Mouse (Mus musculus) embryonic facial prominence, embryonic 10.5 days (tissue): Measurements from ENCODE around the gene Tyw1. TPM values are rescaled to one million over a fixed set of nuclear protein-coding genes. Genes with fewer than 3 reads are reported as not detected.

Experiments used
- DNase-seq: peaks from one replicate; pipeline ENCODE4 v3.0.0-alpha.2; 2017; ENCODE audit warnings: low spot score
- H3K27ac ChIP-seq: fragments of 300-500 bp; sonication (generic); replicated peaks from 2 replicates; pipeline ENCODE4 v1.5.1; 2016; ENCODE audit warnings: mild to moderate bottlenecking
- H3K27me3 ChIP-seq: fragments of 300-500 bp; sonication (generic); replicated peaks from 2 replicates; pipeline ENCODE4 v1.6.1; 2016; ENCODE audit warnings: low read depth, mild to moderate bottlenecking; ENCODE audit not compliant: poor library complexity, severe bottlenecking
- H3K36me3 ChIP-seq: fragments of 300-500 bp; sonication (generic); replicated peaks from 2 replicates; pipeline ENCODE4 v1.6.1; 2016; ENCODE audit warnings: mild to moderate bottlenecking, moderate library complexity
- H3K4me1 ChIP-seq: fragments of 300-500 bp; sonication (generic); 2 replicates; pipeline ENCODE4 v1.6.1; 2016
- H3K4me3 ChIP-seq: fragments of 300-500 bp; sonication (generic); 2 replicates; pipeline ENCODE4 v1.5.1; 2016; ENCODE audit warnings: mild to moderate bottlenecking, moderate library complexity
- H3K9me3 ChIP-seq: fragments of 300-500 bp; sonication (generic); 2 replicates; pipeline ENCODE4 v1.6.1; 2016; ENCODE audit warnings: mild to moderate bottlenecking
- WGBS: fragments of 180-500 bp; shearing (Covaris S2); methylation state at CpG from one replicate; pipeline ENCODE4 v1.1.7; 2016; 5-methylcytosine and 5-hydroxymethylcytosine counted together
- polyA plus RNA-seq: library from polyadenylated mRNA; unstranded; fragments of >200 nt; fragmentation: Nextera tagmentation; extraction: Ambion mirVana; gene quantifications from 2 replicates; pipeline ENCODE4 v1.2.1, GENCODE M21; 2016

Gene Tyw1
- polyA plus RNA-seq, 1 experiment from 2014 or later = 32.8 TPM

DNA sequence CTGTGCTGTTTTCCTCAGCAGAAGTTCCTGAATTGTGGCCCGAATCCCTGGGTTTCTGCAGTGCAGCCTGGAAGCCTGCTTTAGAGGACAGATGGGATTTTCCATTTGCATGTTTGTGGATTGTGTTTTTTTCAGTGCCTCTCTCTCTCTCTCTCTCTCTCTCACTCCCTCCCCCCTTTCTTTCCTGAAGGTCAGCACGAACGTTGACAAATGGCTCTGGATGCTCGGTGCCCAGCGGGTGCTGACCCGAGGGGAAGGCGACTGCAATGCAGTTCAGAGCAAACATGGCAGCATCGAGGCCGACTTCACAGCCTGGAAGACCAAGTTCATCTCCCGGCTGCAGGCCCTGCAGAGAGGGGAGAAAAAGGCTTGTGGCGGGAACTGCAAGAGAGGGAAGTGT, 13.6 kb downstream of the Tyw1 start:
- WGBS = 87% methylated on average over 11 of the region's 11 CpGs
- DNase-seq = no peak
- Histone ChIP-seq H3K9me3 (no peaks in the 10 kb centered on the region), H3K36me3 (peaks cover 97% of the 10 kb centered on the region), H3K4me1 (no peaks in the 10 kb centered on the region), H3K27ac (no peak overlapping the region), H3K4me3 (no peak overlapping the region), H3K27me3 (no peaks in the 10 kb centered on the region)

- Histone ChIP-seq H3K27ac (no peak overlapping the region), H3K27me3 (no peaks in the 10 kb centered on the region), H3K36me3 (peaks cover 94% of the 10 kb centered on the region), H3K9me3 (no peaks in the 10 kb centered on the region), H3K4me1 (no peaks in the 10 kb centered on the region), H3K4me3 (no peak overlapping the region)
- DNase-seq = peak; percentile 15
- WGBS = 81% methylated on average over 1 of the region's 1 CpGs
Observed at GRCm38 (mm10) chr5:130272344-130272743, 16.9 kb downstream of the Tyw1 start.

DNA sequence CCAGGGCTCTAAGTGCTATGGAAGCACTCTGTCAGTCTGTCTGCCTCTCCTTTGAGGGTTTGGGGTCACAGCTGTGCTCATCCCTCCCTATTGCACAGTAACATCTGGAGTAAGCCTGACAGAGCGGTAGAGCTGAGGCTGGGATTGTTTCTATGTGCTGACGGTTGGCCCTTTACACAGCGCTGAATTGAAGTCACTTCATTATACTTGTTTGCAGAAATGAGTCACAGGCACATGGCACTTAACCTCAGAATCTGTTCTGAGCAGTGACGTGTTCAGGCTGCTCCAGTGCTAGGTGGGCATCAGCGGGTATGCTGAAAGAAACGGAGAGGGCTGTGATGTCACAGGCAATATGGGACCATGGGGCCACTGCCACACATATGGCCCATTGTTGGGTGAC, 17.6 kb downstream of the Tyw1 start:
- Histone ChIP-seq H3K36me3 (peaks cover 94% of the 10 kb centered on the region), H3K9me3 (no peaks in the 10 kb centered on the region)

GRCm38 (mm10) chr5:130275509-130275908, 20.1 kb downstream of the Tyw1 start:
- H3K4me3 ChIP-seq = no peak overlapping the region
- peaks cover 94% of the 10 kb centered on the region for H3K36me3 ChIP-seq
- 59% methylated on average over 4 of the region's 4 CpGs for WGBS
- no peaks in the 10 kb centered on the region for H3K27me3 ChIP-seq
- no peak for DNase-seq
- no peaks in the 10 kb centered on the region for H3K4me1 ChIP-seq
- no peak overlapping the region for H3K27ac ChIP-seq
- no peaks in the 10 kb centered on the region for H3K9me3 ChIP-seq

More for the DNA sequence above, 17.6 kb downstream of the Tyw1 start:
- no peaks in the 10 kb centered on the region for H3K27me3 ChIP-seq
- H3K27ac ChIP-seq = no peak overlapping the region
- DNase-seq = no peak
- 95% methylated on average over 6 of the region's 6 CpGs for WGBS
- no peaks in the 10 kb centered on the region for H3K4me1 ChIP-seq
- no peak overlapping the region for H3K4me3 ChIP-seq

DNA sequence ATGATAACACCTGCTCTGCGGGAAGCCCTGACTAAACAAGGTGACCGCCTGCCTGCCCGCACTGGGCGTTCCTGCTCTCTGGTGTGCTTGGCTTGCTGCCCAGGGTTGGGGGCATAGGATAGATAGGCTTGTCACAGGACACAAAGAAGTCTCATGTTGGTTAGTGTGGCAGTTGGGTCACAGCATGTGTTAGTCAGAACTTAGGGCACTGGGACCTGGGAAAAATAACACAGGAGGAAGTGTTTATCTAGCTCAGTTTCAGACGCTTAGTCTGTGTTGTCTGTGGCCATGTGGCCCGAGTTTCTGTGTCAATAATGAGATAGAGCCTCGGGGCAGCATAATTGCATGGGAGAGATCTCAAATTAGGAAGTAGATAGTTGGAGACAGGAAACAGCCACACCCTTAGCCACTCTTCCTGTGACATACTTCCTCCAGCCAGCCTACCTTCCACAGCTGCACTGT, 22.6 kb downstream of the Tyw1 start:
- 86% methylated on average over 7 of the region's 7 CpGs for WGBS
- no peaks in the 10 kb centered on the region for H3K27me3 ChIP-seq

GRCm38 (mm10) chr5:130283079-130283732, 27.8 kb downstream of the Tyw1 start:
- Histone ChIP-seq H3K27me3 (no peaks in the 10 kb centered on the region), H3K36me3 (peaks cover 99% of the 10 kb centered on the region), H3K27ac (no peak overlapping the region), H3K4me3 (no peak overlapping the region), H3K4me1 (no peaks in the 10 kb centered on the region), H3K9me3 (peaks cover 9% of the 10 kb centered on the region; the same call in 1 of the 2 replicates)
- no peak for DNase-seq
- 93% methylated on average over 9 of the region's 9 CpGs for WGBS

More for the DNA sequence above, 22.6 kb downstream of the Tyw1 start:
- 0 out of 2 replicates have a peak, but pooled peaks cover under 1% of the 10 kb centered on the region for H3K9me3 ChIP-seq
- H3K36me3 ChIP-seq = peaks cover 96% of the 10 kb centered on the region
- H3K4me1 ChIP-seq = no peaks in the 10 kb centered on the region
- H3K27ac ChIP-seq = no peak overlapping the region
- no peak for DNase-seq
- H3K4me3 ChIP-seq = no peak overlapping the region

- Histone ChIP-seq H3K9me3 (peaks cover 8% of the 10 kb centered on the region; the same call in 1 of the 2 replicates), H3K4me3 (no peak overlapping the region), H3K36me3 (peaks cover 98% of the 10 kb centered on the region), H3K27me3 (no peaks in the 10 kb centered on the region), H3K4me1 (no peaks in the 10 kb centered on the region), H3K27ac (no peak overlapping the region)
- WGBS = 90% methylated on average over 7 of the region's 7 CpGs
- DNase-seq = no peak
Observed at GRCm38 (mm10) chr5:130288106-130288505, 32.7 kb downstream of the Tyw1 start.

DNA sequence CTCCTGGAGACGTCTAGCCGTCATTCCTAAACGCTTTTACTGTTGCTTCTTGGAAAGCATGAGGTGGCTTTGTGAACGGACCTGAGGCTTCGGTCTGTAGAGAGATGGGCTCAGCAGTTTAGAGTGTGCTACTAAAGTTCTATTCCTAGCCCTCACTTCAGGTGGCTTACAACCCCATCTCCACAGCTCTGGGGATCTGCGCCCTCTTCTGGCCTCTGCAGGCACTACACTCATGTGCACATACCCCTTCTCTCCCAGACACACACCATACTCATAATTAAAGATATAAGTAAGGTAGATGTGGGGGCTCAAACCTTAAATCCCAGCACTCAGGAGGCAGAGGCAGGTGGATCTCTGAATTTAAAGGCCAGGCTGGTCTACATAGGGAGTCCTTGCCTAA, 34.8 kb downstream of the Tyw1 start:
- Histone ChIP-seq H3K9me3 (no peaks in the 10 kb centered on the region; the same call in 1 of the 2 replicates), H3K27me3 (no peaks in the 10 kb centered on the region), H3K4me3 (no peak overlapping the region), H3K36me3 (peaks cover 97% of the 10 kb centered on the region), H3K4me1 (no peaks in the 10 kb centered on the region), H3K27ac (no peak overlapping the region)
- no peak for DNase-seq
- 94% methylated on average over 6 of the region's 6 CpGs for WGBS

DNA sequence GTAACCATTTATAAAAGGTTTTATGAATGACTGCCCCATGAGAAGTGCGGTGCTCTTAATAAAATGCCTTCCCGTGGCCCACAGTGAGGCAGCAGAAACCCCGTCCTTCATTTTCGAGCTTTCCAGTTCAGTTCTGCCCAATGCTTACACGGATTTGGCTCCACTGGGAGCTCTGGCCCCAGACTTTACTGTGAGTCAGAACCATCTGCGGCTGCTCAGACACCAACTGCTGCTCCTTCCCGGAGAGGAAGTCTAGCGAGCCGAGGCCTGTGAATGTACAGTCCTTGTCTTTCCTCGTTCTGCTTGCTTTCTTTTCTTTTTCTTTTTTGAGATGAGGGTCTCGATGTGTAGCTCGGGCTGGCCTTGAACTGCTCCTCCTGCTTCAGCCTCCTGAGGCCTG, 35.4 kb downstream of the Tyw1 start:
- WGBS = 92% methylated on average over 12 of the region's 12 CpGs
- no peak for DNase-seq
- H3K4me1 ChIP-seq = no peaks in the 10 kb centered on the region
- no peaks in the 10 kb centered on the region for H3K27me3 ChIP-seq
- H3K9me3 ChIP-seq = no peaks in the 10 kb centered on the region; the same call in 1 of the 2 replicates
- H3K4me3 ChIP-seq = no peak overlapping the region
- H3K36me3 ChIP-seq = peaks cover 96% of the 10 kb centered on the region
- no peak overlapping the region for H3K27ac ChIP-seq

DNA sequence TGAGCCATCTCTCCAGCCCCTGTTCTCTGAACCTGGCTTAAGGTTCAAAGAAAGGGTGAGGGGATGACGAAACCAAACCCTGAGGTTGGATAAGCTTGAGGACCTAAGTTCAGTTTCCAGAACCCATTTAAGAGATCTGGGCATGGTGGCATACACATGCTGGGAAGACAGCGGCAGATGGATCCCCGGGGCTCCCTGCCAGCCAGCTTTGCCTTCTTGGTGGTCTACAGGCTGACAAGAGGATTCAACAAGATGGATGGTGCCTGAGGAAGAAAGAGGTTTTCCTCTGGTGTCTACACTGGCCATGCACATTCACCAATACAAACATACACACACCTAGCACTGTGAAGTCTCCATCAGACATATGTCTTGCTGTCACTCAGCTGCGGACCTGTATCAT, 37.6 kb downstream of the Tyw1 start:
- WGBS = 92% methylated on average over 4 of the region's 4 CpGs
- Histone ChIP-seq H3K36me3 (peaks cover 96% of the 10 kb centered on the region), H3K4me1 (no peaks in the 10 kb centered on the region), H3K4me3 (no peak overlapping the region), H3K27ac (no peak overlapping the region), H3K9me3 (no peaks in the 10 kb centered on the region; the same call in 1 of the 2 replicates), H3K27me3 (no peaks in the 10 kb centered on the region)
- DNase-seq = no peak

GRCm38 (mm10) chr5:130293941-130294340, 38.5 kb downstream of the Tyw1 start:
- no peak for DNase-seq
- Histone ChIP-seq H3K4me1 (no peaks in the 10 kb centered on the region), H3K36me3 (peaks cover 96% of the 10 kb centered on the region), H3K9me3 (no peaks in the 10 kb centered on the region; the same call in 1 of the 2 replicates), H3K27ac (no peak overlapping the region), H3K27me3 (no peaks in the 10 kb centered on the region), H3K4me3 (no peak overlapping the region)
- WGBS = 84% methylated on average over 5 of the region's 5 CpGs

GRCm38 (mm10) chr5:130294598-130294997, 39.2 kb downstream of the Tyw1 start:
- no peaks in the 10 kb centered on the region; the same call in 1 of the 2 replicates for H3K9me3 ChIP-seq
- H3K4me1 ChIP-seq = no peaks in the 10 kb centered on the region
- H3K27ac ChIP-seq = no peak overlapping the region
- no peak for DNase-seq
- no peak overlapping the region for H3K4me3 ChIP-seq
- peaks cover 96% of the 10 kb centered on the region for H3K36me3 ChIP-seq
- no peaks in the 10 kb centered on the region for H3K27me3 ChIP-seq
- 92% methylated on average over 6 of the region's 6 CpGs for WGBS

GRCm38 (mm10) chr5:130296071-130296470, 40.7 kb downstream of the Tyw1 start:
- H3K27ac ChIP-seq = no peak overlapping the region
- no peak overlapping the region for H3K4me3 ChIP-seq
- 82% methylated on average over 5 of the region's 5 CpGs for WGBS
- H3K4me1 ChIP-seq = no peaks in the 10 kb centered on the region
- no peak for DNase-seq
- H3K9me3 ChIP-seq = no peaks in the 10 kb centered on the region
- H3K36me3 ChIP-seq = peaks cover 96% of the 10 kb centered on the region
- no peaks in the 10 kb centered on the region for H3K27me3 ChIP-seq
